Mouse (Mus musculus) erythroblast, embryonic 14.5 days (primary cell): ENCODE results near the gene Slc6a20b. TPM values are rescaled to one million over a fixed set of nuclear protein-coding genes. Genes with fewer than 3 reads are reported as not detected.

Experiments
- H3K27me3 ChIP-seq: 2 replicates; pipeline ENCODE4 v1.6.1; 2012; ENCODE audit warnings: inconsistent platforms; ENCODE audit not compliant: control insufficient read depth
- H3K36me3 ChIP-seq: 2 replicates; pipeline ENCODE4 v1.6.1; 2012; ENCODE audit warnings: mild to moderate bottlenecking, inconsistent platforms; ENCODE audit not compliant: control insufficient read depth
- H3K4me1 ChIP-seq: 2 replicates; pipeline ENCODE4 v1.6.1; 2012; ENCODE audit warnings: inconsistent platforms; ENCODE audit not compliant: control insufficient read depth
- H3K4me3 ChIP-seq: replicated peaks from 2 replicates; pipeline ENCODE3; 2012; ENCODE audit warnings: moderate library complexity, mild to moderate bottlenecking, inconsistent platforms
- H3K9me3 ChIP-seq: 2 replicates; pipeline ENCODE4 v1.6.1; 2012; ENCODE audit warnings: low read length, inconsistent platforms, mixed read lengths; ENCODE audit not compliant: control insufficient read depth
- GATA1 ChIP-seq: IDR thresholded peaks from 2 replicates; pipeline ENCODE4 v1.6.1; 2012; ENCODE audit warnings: low read length, inconsistent platforms, mixed read lengths
- TAL1 ChIP-seq: IDR thresholded peaks from 3 replicates; pipeline ENCODE4 v1.6.1; 2012; ENCODE audit warnings: low read length, inconsistent platforms, mixed read lengths
- polyA plus RNA-seq: library from polyadenylated mRNA; stranded (reverse); fragments of >175 nt; gene quantifications from 2 replicates; pipeline ENCODE4 v1.2.3, GENCODE M21; 2012

Gene Slc6a20b
- polyA plus RNA-seq, 1 experiment = 0.29 TPM

GRCm38 (mm10) chr9:123649785-123650511, 17.6 kb upstream of the Slc6a20b start:
- H3K4me3 ChIP-seq = no peak overlapping the region
- TF ChIP-seq TAL1 (no peak), GATA1 (no peak)
- no peaks in the 10 kb centered on the region for H3K9me3 ChIP-seq
- no peaks in the 10 kb centered on the region for H3K4me1 ChIP-seq
- no peaks in the 10 kb centered on the region; the same call in none of the 2 replicates for H3K27me3 ChIP-seq
- peaks cover 12% of the 10 kb centered on the region for H3K36me3 ChIP-seq

- no peaks in the 10 kb centered on the region for H3K9me3 ChIP-seq
- no peaks in the 10 kb centered on the region for H3K4me1 ChIP-seq
- peaks cover 31% of the 10 kb centered on the region for H3K36me3 ChIP-seq
- no peaks in the 10 kb centered on the region for H3K27me3 ChIP-seq
- no peak for TF ChIP-seq GATA1
- no peak for TF ChIP-seq TAL1
- no peak overlapping the region for H3K4me3 ChIP-seq
Observed at GRCm38 (mm10) chr9:123640106-123640505, 7.7 kb upstream of the Slc6a20b start.

- peaks cover 27% of the 10 kb centered on the region for H3K36me3 ChIP-seq
- H3K4me3 ChIP-seq = no peak overlapping the region
- no peaks in the 10 kb centered on the region for H3K9me3 ChIP-seq
- H3K4me1 ChIP-seq = no peaks in the 10 kb centered on the region
- TF ChIP-seq TAL1 = no peak
- TF ChIP-seq GATA1 = no peak
- H3K27me3 ChIP-seq = no peaks in the 10 kb centered on the region
Observed at GRCm38 (mm10) chr9:123638668-123639089, 6.3 kb upstream of the Slc6a20b start.

- Histone ChIP-seq H3K9me3 (no peaks in the 10 kb centered on the region), H3K4me1 (no peaks in the 10 kb centered on the region)
Observed at GRCm38 (mm10) chr9:123638231-123638630, 5.9 kb upstream of the Slc6a20b start.

GRCm38 (mm10) chr9:123636771-123637170, 4.4 kb upstream of the Slc6a20b start:
- no peaks in the 10 kb centered on the region for H3K4me1 ChIP-seq
- no peak for TF ChIP-seq GATA1
- no peak for TF ChIP-seq TAL1
- no peaks in the 10 kb centered on the region for H3K27me3 ChIP-seq
- H3K36me3 ChIP-seq = peaks cover 26% of the 10 kb centered on the region
- no peaks in the 10 kb centered on the region for H3K9me3 ChIP-seq
- H3K4me3 ChIP-seq = no peak overlapping the region

More at GRCm38 (mm10) chr9:123638231-123638630, 5.9 kb upstream of the Slc6a20b start:
- no peaks in the 10 kb centered on the region for H3K27me3 ChIP-seq
- peaks cover 27% of the 10 kb centered on the region for H3K36me3 ChIP-seq
- TF ChIP-seq GATA1 (no peak), TAL1 (no peak)
- no peak overlapping the region for H3K4me3 ChIP-seq

- no peak overlapping the region for H3K4me3 ChIP-seq
- no peaks in the 10 kb centered on the region for H3K4me1 ChIP-seq
- TF ChIP-seq GATA1 (no peak), TAL1 (no peak)
- peaks cover 4% of the 10 kb centered on the region for H3K36me3 ChIP-seq
- no peaks in the 10 kb centered on the region for H3K27me3 ChIP-seq
- H3K9me3 ChIP-seq = no peaks in the 10 kb centered on the region
Observed at GRCm38 (mm10) chr9:123632993-123633392, 628 bp upstream of the Slc6a20b start.

- no peaks in the 10 kb centered on the region for H3K27me3 ChIP-seq
- no peaks in the 10 kb centered on the region for H3K9me3 ChIP-seq
- H3K36me3 ChIP-seq = peaks cover under 1% of the 10 kb centered on the region; the same call in 1 of the 2 replicates
- no peaks in the 10 kb centered on the region for H3K4me1 ChIP-seq
- H3K4me3 ChIP-seq = no peak overlapping the region
- TF ChIP-seq TAL1 (no peak), GATA1 (no peak)
Observed at GRCm38 (mm10) chr9:123631666-123632065, 699 bp downstream of the Slc6a20b start.

- no peaks in the 10 kb centered on the region for H3K27me3 ChIP-seq
- H3K36me3 ChIP-seq = no peaks in the 10 kb centered on the region
- no peaks in the 10 kb centered on the region for H3K4me1 ChIP-seq
- no peaks in the 10 kb centered on the region for H3K9me3 ChIP-seq
- no peak for TF ChIP-seq GATA1
- no peak for TF ChIP-seq TAL1
- no peak overlapping the region for H3K4me3 ChIP-seq
Observed at GRCm38 (mm10) chr9:123625821-123626220, 6.5 kb downstream of the Slc6a20b start.

- no peaks in the 10 kb centered on the region for H3K9me3 ChIP-seq
- H3K36me3 ChIP-seq = no peaks in the 10 kb centered on the region
- no peaks in the 10 kb centered on the region for H3K4me1 ChIP-seq
- H3K27me3 ChIP-seq = no peaks in the 10 kb centered on the region
- TF ChIP-seq TAL1 = no peak
- TF ChIP-seq GATA1 = no peak
- no peak overlapping the region for H3K4me3 ChIP-seq
Observed at GRCm38 (mm10) chr9:123624741-123625140, 7.6 kb downstream of the Slc6a20b start.
